8 mouse cellular contexts compared by ENCODE assay signal in genomic region chr16:4316094-4316474, GRCm38 (mm10).
DNase-seq lines count a peak whose midpoint lies in the region; ATAC-seq lines count a peak whose summit lies in the region.

No protein-coding gene starts in this region.

- WGBS in hindbrain, embryonic 16.5 days = 30% methylated on average over 3 of the region's 3 CpGs

- H3K4me2 ChIP-seq in hindbrain, embryonic 16.5 days (ENCODE audit: low read length) = no peak overlapping the region

- H3K9ac ChIP-seq in hindbrain, embryonic 16.5 days (ENCODE audit: low read depth, low read length) = no peak overlapping the region

- ATAC-seq in hindbrain, embryonic 16.5 days = peak; percentile 78
- ATAC-seq in megakaryocyte, adult 5-6 weeks (ENCODE audit: poor library complexity, severe bottlenecking) = peak; percentile 100

- no peak overlapping the region for H3K4me3 ChIP-seq in hindbrain, embryonic 16.5 days (ENCODE audit: low read length)

- no peaks in the 10 kb centered on the region for H3K27me3 ChIP-seq in hindbrain, embryonic 16.5 days (replicated peaks; ENCODE audit: control insufficient read depth, insufficient read depth, low read length)

- peak; percentile 34 for DNase-seq in WW6 (ENCODE audit: low read depth, low spot score)
- peak; percentile 82 for DNase-seq in cerebellum, adult 9-11 months
- peak; percentile 75 to 83 for DNase-seq in frontal cortex, postnatal 14 days (ENCODE audit: low spot score in 2 of 2)
- peak; percentile 75 to 80 for DNase-seq in left cerebral cortex, adult 18-20 months (ENCODE audit: low spot score in 2 of 2)
- DNase-seq in right cerebral cortex, adult 2 months (ENCODE audit: low spot score in 2 of 2) = peak; percentile 88 to 92
- peak; percentile 82 for DNase-seq in urinary bladder, postnatal 14 days (ENCODE audit: low spot score)

- no peak overlapping the region for H3K27ac ChIP-seq in hindbrain, embryonic 16.5 days (ENCODE audit: low read depth, low read length)

- peaks cover 6% of the 10 kb centered on the region for H3K4me1 ChIP-seq in hindbrain, embryonic 16.5 days (ENCODE audit: control insufficient read depth, insufficient read depth, low read depth, low read length)

- no peaks in the 10 kb centered on the region for H3K36me3 ChIP-seq in hindbrain, embryonic 16.5 days (ENCODE audit: control insufficient read depth, insufficient read depth, low read length)

- H3K9me3 ChIP-seq in hindbrain, embryonic 16.5 days (ENCODE audit: control insufficient read depth, low read length) = no peaks in the 10 kb centered on the region

Comparison
In these comparisons a context has a peak if more than half of its experiments do, and no peak if none do; other contexts are left out.
1. DNase-seq: peak in every context shown above with its lines; median percentile 90 in right cerebral cortex, adult 2 months; 82 in cerebellum, adult 9-11 months; 82 in urinary bladder, postnatal 14 days; 79 in frontal cortex, postnatal 14 days; 78 in left cerebral cortex, adult 18-20 months; 34 in WW6.